In the genomic region with DNA sequence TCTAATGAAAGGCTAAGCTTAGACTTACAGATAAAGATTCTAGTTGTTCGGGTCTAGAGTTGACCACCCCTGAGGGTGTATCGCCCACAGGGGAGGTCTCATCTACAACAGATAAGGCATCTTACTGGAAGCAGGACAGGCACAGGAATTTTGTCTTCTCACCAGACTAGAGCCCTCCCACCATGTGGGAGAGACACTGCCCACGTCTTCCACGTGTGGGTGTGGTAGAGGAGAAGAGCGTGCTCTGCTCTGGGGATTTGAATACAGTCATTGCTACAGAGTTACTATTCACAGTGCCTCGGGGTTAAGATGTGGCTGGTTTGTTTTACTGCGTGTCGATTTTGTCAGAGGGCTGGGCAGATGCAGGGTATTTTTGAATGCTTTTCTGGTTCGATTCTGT, we compare ENCODE assay signal across 28 mouse cellular contexts. TPM values are rescaled to one million over a fixed set of nuclear protein-coding genes. Genes with fewer than 3 reads are reported as not detected.
DNase-seq lines count a peak whose midpoint lies in the region; ATAC-seq and TF ChIP-seq lines count a peak whose summit lies in the region.
"Had no signal": no experiment of that assay in that cellular context is flagged by ENCODE, and none has a peak within 500 bp of the region (broad histone marks: within the 10 kb centered on the region; RNA-seq: fewer than 3 reads in every experiment).

No protein-coding gene starts in this region.

- no peak overlapping the region for H3K4me3 ChIP-seq in layer of hippocampus, adult 2 months
- H3K4me3 ChIP-seq: forebrain, embryonic 13.5 days; heart, embryonic 12.5 days; heart, embryonic 15.5 days; hindbrain, embryonic 12.5 days had no signal

- peak; percentile 70; the same call in 1 of the 2 replicates for ATAC-seq in frontal cortex, adult (ENCODE audit: low TSS enrichment)
- ATAC-seq: forebrain, embryonic 13.5 days; forebrain, embryonic 16.5 days; hindbrain, embryonic 16.5 days; Patski had no signal

- H3K27ac ChIP-seq in layer of hippocampus, adult 2 months = no peak overlapping the region
- H3K27ac ChIP-seq: forebrain, embryonic 13.5 days; heart, embryonic 15.5 days; hindbrain, embryonic 12.5 days had no signal

- intact Hi-C loops in heart, postnatal 10 days (cut with DNase I) = no loop called here

- no peak for TF ChIP-seq CTCF in layer of hippocampus, adult 2 months (conservative IDR thresholded peaks at IDR 0.05)

- DNase-seq in frontal cortex, adult 2 months (ENCODE audit: extremely low spot score in 1 of 2, low spot score in 1 of 2) = no peak
- DNase-seq in kidney, postnatal 4 days = peak; percentile 37 to 56
- no peak for DNase-seq in kidney, postnatal 10 days
- peak; percentile 29 for DNase-seq in brain, adult 2 months (ENCODE audit: low read depth, low spot score)
- DNase-seq in heart, postnatal 10 days = no peak
- no peak for DNase-seq in layer of hippocampus, adult 2 months (ENCODE audit: low spot score in 2 of 2)
- DNase-seq: adrenal gland, adult 2 months; adrenal gland, postnatal 14 days; B cell, adult 2 months; cerebellum, adult 11-12 months; cerebellum, adult 8-10 months; cerebellum, postnatal 10 days; gastrocnemius, postnatal 25 days; heart, adult 18-20 months; heart, postnatal 14 days; heart, postnatal 4 days had no signal

RNA-seq across cellular contexts. Expression of gene Gpam, which starts 20.5 kb away (rescaled TPM):
- polyA plus RNA-seq in frontal cortex, adult 2 months (2012; rRNA removed) = 38.3 and 46.9 TPM in 2 replicates
- 100 to 1,000 TPM; 128 to 164 TPM for total RNA-seq in heart, postnatal 10 days (2021)
- total RNA-seq in layer of hippocampus, adult 2 months (2021) = 10 to 100 TPM; 40.9 to 44.5 TPM

RNA-seq across cellular contexts. Expression of gene Tectb, which starts 33.0 kb away (rescaled TPM):
- 0.11 and 0.18 TPM in 2 replicates for polyA plus RNA-seq in frontal cortex, adult 2 months (2012; rRNA removed)
- under 1 TPM in 1 of 2 experiments, not detected in 1; 0.31 TPM for total RNA-seq in heart, postnatal 10 days (2021)
- total RNA-seq in layer of hippocampus, adult 2 months (2021) = under 1 TPM in 1 of 2 experiments, not detected in 1; 0.15 TPM
- total RNA-seq: CH12.LX; gastrocnemius, adult 8-10 months had no signal
- polyA plus RNA-seq: adrenal gland, adult 2 months; embryonic facial prominence, embryonic 11.5 days; forebrain, embryonic 16.5 days; G1E; heart, embryonic 12.5 days; heart, embryonic 15.5 days; hindbrain, embryonic 16.5 days; Patski had no signal

Comparison
In these comparisons a context has a peak if more than half of its experiments do, and no peak if none do; other contexts are left out.
1. DNase-seq: peak in kidney, postnatal 4 days (2 of 2) and brain, adult 2 months (single experiment); none in frontal cortex, adult 2 months (0 of 2), kidney, postnatal 10 days (single experiment), heart, postnatal 10 days (0 of 2) and layer of hippocampus, adult 2 months (0 of 2).